Comparison of ENCODE assay signal across 8 mouse cellular contexts in genomic region chr12:38778299-38779075, GRCm38 (mm10). TPM values are rescaled to one million over a fixed set of nuclear protein-coding genes. Genes with fewer than 3 reads are reported as not detected.
DNase-seq lines count a peak whose midpoint lies in the region; ATAC-seq lines count a peak whose summit lies in the region.

No protein-coding gene starts in this region.

- H3K9me3 ChIP-seq in intestine, embryonic 15.5 days, result no peaks in the 10 kb centered on the region

- H3K9ac ChIP-seq in intestine, embryonic 15.5 days, result peak overlapping the region; percentile 57

- peak; percentile 92 for DNase-seq in adrenal gland, postnatal 10 days
- DNase-seq in embryo, embryonic 11.5 days (ENCODE audit: low read depth, low spot score), result peak; percentile 86
- peak; percentile 58 to 80 for DNase-seq in gastrocnemius, postnatal 4 days (ENCODE audit: low spot score in 2 of 2)
- peak; percentile 80 to 86 for DNase-seq in left cerebral cortex, postnatal 25 days (ENCODE audit: low spot score in 2 of 2)
- DNase-seq in right cerebral cortex, postnatal 25 days, result peak; percentile 79
- peak; percentile 78 to 82 for DNase-seq in urinary bladder, postnatal 4 days (ENCODE audit: low spot score in 2 of 2)

- H3K27ac ChIP-seq in intestine, embryonic 15.5 days, result peak overlapping the region; percentile 96

- H3K27me3 ChIP-seq in intestine, embryonic 15.5 days (replicated peaks), result no peaks in the 10 kb centered on the region

- WGBS in intestine, embryonic 15.5 days, result under 1% methylated on average over 37 of the region's 37 CpGs

- no peaks in the 10 kb centered on the region for H3K36me3 ChIP-seq in intestine, embryonic 15.5 days

- 0 out of 2 replicates have a peak, but pooled peaks cover 2% of the 10 kb centered on the region for H3K4me1 ChIP-seq in intestine, embryonic 15.5 days (replicated peaks)

- H3K4me2 ChIP-seq in intestine, embryonic 15.5 days (replicated peaks), result peak overlapping the region; percentile 97

- peak overlapping the region; percentile 59 for H3K4me3 ChIP-seq in intestine, embryonic 15.5 days (replicated peaks)

- peak; percentile 96 for ATAC-seq in intestine, embryonic 15.5 days
- ATAC-seq in megakaryocyte-erythroid progenitor cell, adult 5-6 weeks (replicated peaks; ENCODE audit: low FRiP score, low TSS enrichment, poor library complexity, severe bottlenecking), result peak; percentile 93

- intact Hi-C loops in left cerebral cortex, postnatal 25 days (cut with DNase I), result no loop called here

RNA-seq across cellular contexts. Expression of gene Etv1, which starts 0.7 kb away (rescaled TPM):
- total RNA-seq in adrenal gland, postnatal 10 days (2021), result 10 to 100 TPM; 33.4 to 42.8 TPM
- total RNA-seq in gastrocnemius, postnatal 4 days (2021), result 10 to 100 TPM; 11.2 to 11.8 TPM
- 28.9 and 35.1 TPM in 2 replicates for polyA plus RNA-seq in intestine, embryonic 15.5 days (2015; fragmentation: Nextera tagmentation; extraction: Ambion mirVana)
- 10 to 100 TPM; 62.2 to 74.8 TPM for total RNA-seq in left cerebral cortex, postnatal 25 days (2021)
- not detected in 2 replicates for total RNA-seq in megakaryocyte-erythroid progenitor cell, adult 5-6 weeks (2014; fragmentation: Nextera tagmentation)
- not detected in 2 replicates for total RNA-seq in megakaryocyte-erythroid progenitor cell, adult 5-6 weeks (2017)

Comparison
In these comparisons a context has a peak if more than half of its experiments do, and no peak if none do; other contexts are left out.
1. Peak in every context shown above with its lines: DNase-seq, ATAC-seq, H3K4me3 ChIP-seq and H3K27ac ChIP-seq.
2. RNA of gene Etv1, which starts 0.7 kb away (total RNA-seq): 62.2 to 74.8 TPM in left cerebral cortex, postnatal 25 days, 33.4 to 42.8 TPM in adrenal gland, postnatal 10 days and 11.2 to 11.8 TPM in gastrocnemius, postnatal 4 days; not detected in megakaryocyte-erythroid progenitor cell, adult 5-6 weeks; every median in the first group is over 10 times any median in the second.